Mouse (Mus musculus): Measurements from ENCODE around the gene Gm42417. TPM values are rescaled to one million over a fixed set of nuclear protein-coding genes. Genes with fewer than 3 reads are reported as not detected.

Gm42417 gene
- total RNA-seq, 2 experiments from 2014 or later = 10.2 to 32.9 TPM

- no peak for DNase-seq
These were observed 21.0 kb downstream of the Gm42417 start for GRCm38 (mm10) chr1:36518259-36518658.

DNA sequence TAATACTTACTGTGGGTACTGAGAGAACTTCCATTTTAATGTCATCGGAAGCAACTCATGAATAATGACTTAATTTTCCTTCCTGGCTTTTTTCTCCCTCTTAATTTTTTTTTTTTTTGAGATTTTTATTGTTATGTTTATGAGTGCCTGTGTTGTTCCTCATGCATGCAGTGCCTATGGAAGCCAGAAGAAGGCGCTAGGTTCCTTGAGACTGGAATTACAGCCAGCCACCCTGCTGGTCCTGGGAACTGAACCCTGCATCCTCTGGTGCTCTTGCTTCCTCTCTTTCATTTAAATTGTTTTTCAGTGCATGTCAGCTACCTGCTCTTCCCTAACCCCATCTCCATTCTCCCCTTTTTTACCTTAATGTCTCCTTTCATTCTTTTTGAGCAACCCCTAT lies 25.5 kb downstream of the Gm42417 start:
- peak; percentile 48 for DNase-seq

DNA sequence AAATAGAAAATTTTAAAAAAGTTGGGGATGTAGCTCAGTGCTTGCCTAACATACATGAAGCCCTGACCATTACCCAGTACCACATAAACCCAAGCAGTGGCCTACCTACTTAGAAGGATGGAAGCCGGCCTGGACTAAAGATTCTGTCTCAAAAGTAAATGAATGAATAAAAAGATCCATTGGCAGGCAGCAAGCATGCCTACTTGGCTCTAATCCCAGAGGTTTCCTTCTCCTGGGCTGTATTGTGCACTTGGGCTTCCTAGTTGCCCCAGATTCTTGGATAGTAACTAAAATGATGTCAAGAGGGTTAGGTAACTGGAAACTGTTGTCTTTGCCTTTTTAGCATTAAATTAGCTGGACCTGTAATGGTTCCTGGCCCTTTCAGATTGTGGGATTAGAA lies 25.9 kb downstream of the Gm42417 start:
- peak; percentile 31 for DNase-seq

- no peak for DNase-seq
These were observed 26.3 kb downstream of the Gm42417 start for GRCm38 (mm10) chr1:36512966-36513280.

DNA sequence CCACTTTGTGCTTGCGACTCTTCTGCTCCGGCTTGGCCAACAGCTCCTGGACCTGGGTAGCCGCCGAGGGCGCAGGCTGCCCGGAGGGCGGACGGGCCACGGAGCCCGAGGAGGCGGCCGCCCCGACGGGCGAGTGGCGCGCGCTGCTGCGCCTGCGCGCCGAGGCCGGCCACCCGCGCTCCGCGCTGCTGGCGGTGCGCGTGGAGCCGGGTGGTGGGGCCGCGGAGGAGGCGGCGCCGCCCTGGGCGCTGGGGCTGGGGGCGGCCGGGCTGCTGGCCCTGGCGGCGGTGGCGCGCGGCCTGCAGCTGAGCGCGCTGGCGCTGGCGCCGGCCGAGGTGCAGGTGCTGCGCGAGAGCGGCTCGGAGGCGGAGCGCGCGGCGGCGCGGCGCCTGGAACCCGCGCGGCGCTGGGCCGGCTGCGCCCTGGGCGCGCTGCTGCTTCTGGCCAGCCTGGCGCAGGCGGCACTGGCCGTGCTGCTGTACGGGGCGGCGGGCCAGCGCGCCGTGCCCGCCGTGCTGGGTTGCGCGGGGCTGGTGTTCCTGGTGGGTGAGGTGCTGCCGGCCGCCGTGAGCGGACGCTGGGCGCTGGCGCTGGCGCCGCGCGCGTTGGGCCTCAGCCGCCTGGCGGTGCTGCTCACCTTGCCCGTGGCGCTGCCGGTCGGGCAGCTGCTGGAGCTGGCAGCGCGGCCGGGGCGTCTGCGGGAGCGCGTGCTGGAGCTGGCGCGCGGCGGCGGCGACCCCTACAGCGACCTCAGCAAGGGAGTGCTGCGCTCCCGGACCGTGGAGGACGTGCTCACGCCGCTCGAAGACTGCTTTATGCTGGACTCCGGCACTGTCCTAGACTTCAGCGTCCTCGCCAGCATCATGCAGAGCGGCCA lies 26.9 kb downstream of the Gm42417 start:
- DNase-seq = peak; percentile 67

GRCm38 (mm10) chr1:36511289-36512021 lies 27.8 kb downstream of the Gm42417 start, which contains the start of gene Cnnm3:
TSS of gene Cnnm3 (plus strand) at chr1:36511867.
- DNase-seq = peak; percentile 100

DNA sequence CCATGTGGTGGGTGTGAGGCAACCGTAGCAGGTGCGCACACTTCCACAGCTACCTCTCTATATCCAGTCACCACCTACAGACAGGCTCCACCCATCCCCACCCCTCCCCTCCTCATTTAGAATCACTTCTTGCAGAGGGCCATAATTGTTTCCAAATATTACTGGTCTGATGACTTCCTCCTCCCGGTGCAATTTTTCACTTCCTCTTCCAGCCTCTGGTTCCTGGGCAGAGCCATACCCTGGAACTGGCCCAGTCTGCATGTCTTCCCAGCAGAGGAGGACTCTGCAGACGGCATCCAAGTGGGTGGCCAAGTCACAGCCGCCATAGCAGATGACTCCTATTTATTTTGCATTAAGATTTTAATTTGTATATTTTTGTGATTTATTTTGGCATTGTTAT lies 31.0 kb downstream of the Gm42417 start:
- no peak for DNase-seq

DNA sequence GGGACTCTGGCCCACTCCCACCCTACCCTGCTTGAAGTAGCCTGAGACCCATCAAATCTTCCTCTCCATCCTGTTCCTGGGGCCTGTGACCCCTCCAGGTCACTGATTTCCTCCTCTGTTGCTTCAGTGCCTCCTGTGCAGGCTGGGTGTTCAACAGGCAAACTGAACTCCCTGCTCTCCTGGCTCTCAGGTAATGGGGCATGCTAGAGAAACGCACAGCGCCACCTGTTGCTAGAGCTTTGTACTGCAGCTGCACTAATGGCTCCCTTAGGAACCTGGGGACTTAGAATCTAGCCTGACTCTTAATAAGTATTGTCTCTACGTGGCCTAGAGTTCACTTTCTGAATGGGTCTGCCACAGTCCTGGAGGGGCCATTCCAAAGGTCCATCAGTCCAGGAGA lies 38.0 kb downstream of the Gm42417 start:
- DNase-seq = peak; percentile 87

GRCm38 (mm10) chr1:36497312-36497711 lies 41.9 kb downstream of the Gm42417 start:
- no peak for DNase-seq

DNA sequence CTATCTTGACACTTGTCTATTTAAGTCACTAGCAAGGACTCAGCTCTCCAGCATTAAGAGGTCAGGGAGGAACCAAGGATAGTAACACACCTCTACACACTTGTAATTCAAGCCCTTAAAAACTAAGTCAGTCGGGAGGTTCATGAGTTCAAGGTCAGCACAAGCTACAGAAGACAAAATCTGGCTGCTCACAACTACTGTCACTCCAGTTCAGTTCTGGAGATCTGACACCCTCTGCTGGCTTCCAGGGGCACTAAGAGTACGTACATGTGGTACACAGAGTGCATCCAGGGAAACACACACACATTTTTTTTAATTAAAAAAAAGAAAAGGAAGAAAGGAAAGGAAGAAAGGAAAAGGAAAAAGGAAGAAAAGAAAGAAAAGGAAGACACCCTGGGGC lies 42.5 kb downstream of the Gm42417 start:
- DNase-seq = peak; percentile 42

GRCm38 (mm10) chr1:36493299-36493698 lies 45.9 kb downstream of the Gm42417 start:
- DNase-seq = no peak

- peak; percentile 64 for DNase-seq
These were observed 46.7 kb downstream of the Gm42417 start for GRCm38 (mm10) chr1:36492416-36493139.

- DNase-seq = no peak
These were observed 49.6 kb downstream of the Gm42417 start for GRCm38 (mm10) chr1:36489661-36490060.

GRCm38 (mm10) chr1:36487111-36487510 lies 52.1 kb downstream of the Gm42417 start:
- no peak for DNase-seq

GRCm38 (mm10) chr1:36485080-36485479 lies 54.1 kb downstream of the Gm42417 start:
- no peak for DNase-seq

DNA sequence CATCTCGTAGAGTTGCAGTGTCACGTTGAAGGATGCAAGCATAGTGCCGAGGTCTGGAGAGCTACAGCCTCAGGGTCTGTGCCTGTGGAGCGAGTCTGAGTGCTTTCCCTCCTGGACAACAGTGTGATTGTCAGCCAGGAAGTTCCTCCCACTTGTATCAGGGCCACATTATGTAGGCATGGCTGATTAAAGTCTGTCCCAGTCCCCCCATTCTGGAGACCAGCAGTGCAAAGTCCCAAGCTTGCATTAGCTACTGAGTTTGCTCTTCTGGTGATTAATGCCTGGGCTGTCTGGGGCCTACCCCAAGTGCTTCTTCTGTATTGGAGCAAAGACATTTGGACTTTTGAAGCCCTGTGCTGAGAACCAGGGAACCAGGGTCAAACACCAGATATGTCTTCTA lies 55.4 kb downstream of the Gm42417 start:
- DNase-seq = no peak

Small RNA genes lying within 50 kb of the gene (microRNA-seq; reads per million reads assigned to microRNA genes)
- gene Gm47280 = not detected

Other genes starting within 250 kb of the Gm42417 start
- 1 to 10 TPM; 8.9 to 9.2 TPM for gene Arid5a, start 231.7 kb downstream of the Gm42417 start, total RNA-seq (2021)
- 100 to 1,000 TPM in 1 of 2 experiments, 10 to 100 TPM in 1; 82.9 to 103 TPM for gene Kansl3, start 170.2 kb downstream of the Gm42417 start, total RNA-seq (2021)
- gene Fer1l5, start 167.1 kb downstream of the Gm42417 start, total RNA-seq (2021) = under 1 TPM in 1 of 2 experiments, not detected in 1; 0.06 TPM
- 10 to 100 TPM; 21.9 to 25.7 TPM for gene Lman2l, start 94.2 kb downstream of the Gm42417 start, total RNA-seq (2021)
- gene Cnnm4, start 67.8 kb downstream of the Gm42417 start, total RNA-seq (2021) = 1 to 10 TPM; 3.9 to 4.4 TPM
- gene Cnnm3, start 27.6 kb downstream of the Gm42417 start, total RNA-seq (2021) = 10 to 100 TPM; 23.1 to 29.8 TPM
- 10 to 100 TPM; 22.5 to 73.8 TPM for gene Ankrd23, start 2.5 kb downstream of the Gm42417 start, total RNA-seq (2021)
- 10 to 100 TPM; 12.9 to 21.6 TPM for gene Ankrd39, start 8.0 kb upstream of the Gm42417 start, total RNA-seq (2021)
- 10 to 100 TPM; 27.3 to 28.9 TPM for gene Sema4c, start 18.9 kb upstream of the Gm42417 start, total RNA-seq (2021)
- gene Fam178b, start 143.8 kb upstream of the Gm42417 start, total RNA-seq (2021) = under 1 TPM; 0.72 to 0.82 TPM
- 1,000 to 10,000 TPM; 1,610 to 1,679 TPM for gene Cox5b, start 152.0 kb upstream of the Gm42417 start, total RNA-seq (2021)
- not detected for gene 4933424G06Rik, start 170.7 kb upstream of the Gm42417 start, total RNA-seq (2021)
- gene Actr1b, start 175.0 kb upstream of the Gm42417 start, total RNA-seq (2021) = 100 to 1,000 TPM; 111 to 133 TPM
- 1 to 10 TPM; 2.1 to 2.4 TPM for gene Zap70, start 222.4 kb upstream of the Gm42417 start, total RNA-seq (2021)